Mouse (Mus musculus): ENCODE results near the gene Vangl1. TPM values are rescaled to one million over a fixed set of nuclear protein-coding genes. Genes with fewer than 3 reads are reported as not detected.
"Not testable (repeated sequence)": the region's sequence is repeated elsewhere in the genome, so short reads cannot be mapped to it uniquely, and the experiment has no call there.

Gene Vangl1
- total RNA-seq, 2 experiments from 2014 or later: 4.2 to 5.7 TPM

GRCm38 (mm10) chr3:102177837-102178615, 26.5 kb downstream of the Vangl1 start:
- intact Hi-C loops (cut with DNase I): no loop called here
- no peak for DNase-seq (ENCODE audit: low spot score in 2 of 2)

DNA sequence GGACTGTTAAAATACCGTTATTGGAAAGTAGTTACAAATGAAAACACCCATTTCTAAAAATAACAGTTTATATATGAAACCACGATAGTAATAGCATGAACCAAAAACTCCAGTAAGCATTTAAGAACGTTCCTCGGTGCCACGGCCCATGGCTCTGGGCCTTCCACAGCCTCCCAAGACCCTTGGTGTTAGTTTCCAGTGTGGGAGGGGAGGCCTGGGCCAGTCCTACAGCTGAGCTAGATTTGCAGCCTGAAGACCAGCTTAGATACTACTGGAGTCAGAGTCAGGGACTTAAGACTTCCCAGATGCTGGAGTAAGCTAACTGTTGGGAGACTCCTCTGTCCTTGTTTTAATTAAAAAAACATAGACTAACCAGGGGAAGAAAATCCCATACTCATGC, 28.4 kb downstream of the Vangl1 start:
- intact Hi-C loops (cut with DNase I): no loop called here
- DNase-seq (ENCODE audit: low spot score in 2 of 2): no peak

DNA sequence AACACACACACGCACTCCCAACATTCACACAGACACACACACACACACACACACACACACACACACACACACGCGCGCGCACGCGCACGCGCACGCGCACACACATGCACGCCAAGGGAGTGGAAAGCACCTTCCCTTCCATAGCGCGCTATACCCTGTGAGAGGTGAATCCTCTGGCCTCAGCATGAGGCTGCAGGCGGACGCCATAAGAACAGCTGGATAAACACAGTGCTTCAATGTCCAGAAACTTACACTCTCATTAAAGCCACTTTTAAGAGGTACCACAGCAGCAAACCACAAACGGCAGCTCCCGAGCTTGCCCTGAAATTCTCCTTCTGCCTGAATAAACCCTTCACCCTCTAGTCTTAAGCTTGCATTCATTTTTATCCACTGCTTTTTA, 28.8 kb downstream of the Vangl1 start:
- intact Hi-C loops (cut with DNase I): no loop called here
- DNase-seq (ENCODE audit: low spot score in 2 of 2): no peak

GRCm38 (mm10) chr3:102174118-102174865, 30.2 kb downstream of the Vangl1 start:
- DNase-seq (ENCODE audit: low spot score in 2 of 2): no peak
- intact Hi-C loops (cut with DNase I): no loop called here

- peak; percentile 94 to 99 for DNase-seq (ENCODE audit: low spot score in 2 of 2)
- intact Hi-C loops (cut with DNase I): loop anchor here (5.0 kb wide), 1 partner anchor 38 kb away; no protein-coding TSS in a partner anchor
Observed at GRCm38 (mm10) chr3:102169197-102169905, 35.1 kb downstream of the Vangl1 start.

- intact Hi-C loops (cut with DNase I): loop anchor here (5.0 kb wide), 1 partner anchor 40 kb away; no protein-coding TSS in a partner anchor
- DNase-seq (ENCODE audit: low spot score in 2 of 2): no peak
Observed at GRCm38 (mm10) chr3:102167555-102168210, 36.8 kb downstream of the Vangl1 start.

DNA sequence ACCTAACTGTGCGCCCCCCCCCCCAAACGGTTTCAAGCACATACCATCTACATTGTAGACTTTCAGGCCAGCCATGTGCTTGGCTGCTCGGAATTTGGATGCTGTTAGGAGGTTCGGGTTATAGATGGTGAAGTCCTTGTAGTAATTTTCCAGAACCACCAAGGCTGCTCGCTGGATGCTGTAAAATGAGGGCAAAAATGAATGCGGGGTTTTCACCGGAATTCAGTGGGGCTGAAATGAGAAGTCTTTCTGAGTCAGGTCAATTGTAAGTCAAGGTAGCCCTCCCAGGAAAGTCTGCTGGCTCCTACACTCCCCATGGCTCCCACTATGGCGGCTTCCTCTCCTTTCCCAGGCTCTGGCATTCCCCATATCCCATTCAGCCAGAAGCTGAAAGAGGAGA, 37.7 kb downstream of the Vangl1 start:
- DNase-seq (ENCODE audit: low spot score in 2 of 2): no peak
- intact Hi-C loops (cut with DNase I): loop anchor here (5.0 kb wide), 1 partner anchor 41 kb away; no protein-coding TSS in a partner anchor

DNA sequence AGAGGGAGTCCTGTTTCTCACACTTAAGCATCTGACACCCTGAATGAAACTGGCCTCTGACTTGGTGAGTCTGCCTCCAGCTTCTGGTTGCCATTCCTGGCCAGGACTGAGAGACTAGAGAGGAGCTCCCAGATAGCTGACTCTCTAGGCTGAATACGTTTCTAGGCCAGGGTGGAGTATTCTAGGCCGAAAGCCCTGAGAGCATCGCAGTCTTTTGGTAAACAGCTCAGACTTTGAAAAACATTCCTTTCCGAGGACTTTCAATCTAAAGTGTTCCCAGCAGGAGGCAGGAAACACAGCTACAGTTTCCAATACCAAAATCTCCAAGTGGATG, 38.2 kb downstream of the Vangl1 start:
- DNase-seq (ENCODE audit: low spot score in 2 of 2): no peak
- intact Hi-C loops (cut with DNase I): loop anchor here (5.0 kb wide), 1 partner anchor 41 kb away; no protein-coding TSS in a partner anchor

DNA sequence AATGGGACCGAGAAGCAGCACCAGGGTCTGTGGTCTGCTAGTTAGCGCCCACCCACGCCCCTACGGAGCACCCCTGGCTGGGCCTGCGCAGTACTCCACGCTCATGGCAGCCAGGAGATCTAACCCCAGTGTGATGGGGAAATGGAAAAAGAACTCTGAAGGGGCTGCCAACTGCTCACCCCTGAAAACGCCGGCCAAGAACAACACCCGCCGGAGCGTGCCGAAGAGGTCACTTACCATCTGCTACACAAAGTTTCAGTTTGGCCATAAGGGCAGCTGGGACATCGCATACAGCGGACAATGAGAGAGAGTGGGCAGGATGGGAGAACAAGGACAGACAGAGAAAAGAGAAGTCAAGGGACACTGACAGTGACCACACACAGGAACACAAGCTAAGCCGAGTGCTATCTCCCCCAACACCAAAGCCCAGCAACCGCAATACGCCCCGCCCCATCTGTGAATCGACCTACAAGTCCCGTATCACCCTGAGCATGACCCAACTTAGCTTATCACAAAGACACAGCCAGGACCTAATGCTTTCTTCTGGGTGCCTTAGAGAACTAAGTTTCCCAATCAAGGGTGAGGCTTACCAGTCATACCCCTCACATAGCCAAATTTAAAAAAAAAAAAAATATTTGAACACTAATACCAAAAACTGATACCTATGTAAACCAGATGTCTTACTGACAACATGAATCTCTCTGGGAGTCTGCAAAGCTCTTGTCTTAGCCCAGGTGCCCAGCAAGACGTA, 38.8 kb downstream of the Vangl1 start:
- intact Hi-C loops (cut with DNase I): loop anchor here (5.0 kb wide), 1 partner anchor 42 kb away; no protein-coding TSS in a partner anchor
- no peak for DNase-seq (ENCODE audit: low spot score in 2 of 2)

GRCm38 (mm10) chr3:102164911-102165310, 39.6 kb downstream of the Vangl1 start:
- intact Hi-C loops (cut with DNase I): loop anchor here (5.0 kb wide), 1 partner anchor 42 kb away; no protein-coding TSS in a partner anchor
- DNase-seq (ENCODE audit: low spot score in 2 of 2): no peak

- DNase-seq (ENCODE audit: low spot score in 2 of 2); intact Hi-C loops (cut with DNase I): not testable (repeated sequence)
Observed at GRCm38 (mm10) chr3:102163861-102164260, 40.6 kb downstream of the Vangl1 start.

DNA sequence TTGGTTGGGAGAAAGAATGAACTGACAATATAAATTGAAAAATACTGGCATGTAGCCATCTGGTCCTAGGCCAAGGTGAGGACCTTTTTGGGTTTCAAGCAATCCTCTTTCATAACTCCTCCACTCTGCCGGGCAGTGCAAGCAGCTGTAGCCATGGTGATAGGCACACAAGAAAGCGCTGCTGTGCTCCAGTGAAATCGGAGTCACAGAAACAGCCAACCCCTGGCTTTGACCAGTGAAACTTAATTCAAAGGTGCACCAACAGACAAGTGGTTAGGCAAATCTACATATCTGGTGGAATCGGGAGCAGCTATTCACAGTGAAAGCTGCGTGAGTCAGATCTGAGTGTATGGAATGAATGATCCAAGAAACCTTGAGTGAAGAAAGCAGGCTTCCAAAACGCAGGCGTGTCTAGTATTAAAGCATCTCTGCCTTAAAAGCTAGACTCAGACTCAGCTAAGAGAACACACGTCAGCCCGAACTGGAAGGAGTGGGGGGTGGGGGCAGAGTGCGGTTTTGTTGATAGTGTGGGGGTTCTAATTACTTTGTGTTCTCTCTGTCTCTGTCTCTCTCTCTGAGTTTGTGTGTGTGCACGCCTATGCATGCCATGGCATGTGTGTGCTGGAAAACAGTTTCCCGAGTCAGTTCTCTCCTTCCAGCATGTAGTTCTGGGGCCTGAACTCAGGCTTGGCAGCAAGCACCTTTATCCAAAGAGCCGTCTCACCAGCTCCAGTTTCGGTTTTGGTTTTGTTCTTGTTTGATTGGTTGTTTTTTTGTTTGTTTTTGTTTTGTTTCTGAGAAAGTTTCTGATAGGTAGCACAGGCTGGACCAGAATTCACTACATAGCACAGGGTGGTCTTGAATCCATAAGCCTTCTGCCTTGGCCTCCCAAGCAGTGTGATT, 44.8 kb downstream of the Vangl1 start:
- peak; percentile 22 to 35 for DNase-seq (ENCODE audit: low spot score in 2 of 2)
- intact Hi-C loops (cut with DNase I): no loop called here

- intact Hi-C loops (cut with DNase I): no loop called here
- DNase-seq (ENCODE audit: low spot score in 2 of 2): no peak
Observed at GRCm38 (mm10) chr3:102158759-102159422, 45.6 kb downstream of the Vangl1 start.

DNA sequence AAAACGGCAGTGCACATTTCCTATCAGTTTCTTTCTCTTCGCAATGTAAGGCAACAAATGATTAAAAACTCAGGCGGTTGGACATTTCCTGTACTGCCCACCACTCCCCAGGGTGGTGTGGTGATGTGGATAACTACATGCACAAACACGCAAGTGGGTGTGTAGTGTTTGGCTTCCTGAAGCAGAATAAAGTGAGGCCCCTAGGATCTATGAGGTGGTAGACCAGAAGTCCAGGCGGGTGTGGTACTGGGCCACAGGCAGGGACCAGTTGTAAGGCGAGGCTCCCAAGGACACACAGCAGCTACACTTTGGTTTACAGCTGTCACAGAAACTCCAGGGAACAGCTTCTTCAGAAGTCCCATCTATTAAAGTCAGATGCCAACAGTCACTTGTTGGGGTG, 46.8 kb downstream of the Vangl1 start:
- intact Hi-C loops (cut with DNase I): no loop called here
- no peak for DNase-seq (ENCODE audit: low spot score in 2 of 2)

DNA sequence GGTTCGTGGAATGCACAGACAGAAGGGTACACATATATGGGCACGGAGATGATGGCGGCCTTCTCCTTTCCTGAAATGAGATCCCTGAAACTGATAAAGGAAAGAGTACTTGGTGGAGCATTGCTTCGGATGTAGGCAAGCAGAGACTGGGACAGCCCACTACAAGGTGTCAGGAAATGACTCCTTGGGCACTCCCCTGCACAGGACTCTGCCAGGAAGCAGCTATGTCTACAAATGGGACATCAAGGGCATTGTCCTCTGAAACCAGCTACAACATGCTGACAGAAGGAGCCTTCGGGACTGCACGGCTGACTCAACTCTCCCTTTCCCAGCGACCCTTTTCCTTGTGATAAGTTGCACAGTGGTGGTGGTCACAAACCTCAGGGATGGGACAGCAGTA, 47.8 kb downstream of the Vangl1 start:
- intact Hi-C loops (cut with DNase I): no loop called here

DNA sequence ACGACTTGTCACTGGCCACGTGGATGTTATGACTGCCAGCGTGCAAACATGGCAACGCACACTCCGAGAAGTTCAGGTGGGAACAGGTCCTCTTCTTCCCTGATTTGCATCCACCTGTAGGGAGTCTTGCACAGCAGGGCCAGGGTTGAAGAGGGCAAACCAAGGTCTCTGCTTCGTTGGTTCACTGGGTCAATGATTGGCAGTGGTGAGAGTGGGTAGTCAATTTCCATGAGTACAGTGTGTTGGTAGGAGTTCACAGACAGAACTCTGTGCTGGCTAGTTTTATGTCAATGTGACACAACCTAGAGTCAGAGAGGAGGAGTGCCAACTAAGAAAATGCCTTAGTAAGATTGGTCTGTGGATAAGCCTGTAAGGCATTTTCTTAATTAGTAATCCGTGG, 50.4 kb downstream of the Vangl1 start:
- no peak for DNase-seq (ENCODE audit: low spot score in 2 of 2)
- intact Hi-C loops (cut with DNase I): no loop called here

More for the DNA sequence above, 47.8 kb downstream of the Vangl1 start:
- no peak for DNase-seq (ENCODE audit: low spot score in 2 of 2)

- intact Hi-C loops (cut with DNase I): no loop called here
- no peak for DNase-seq (ENCODE audit: low spot score in 2 of 2)
Observed at GRCm38 (mm10) chr3:102152872-102153271, 51.6 kb downstream of the Vangl1 start.

Measured in left cerebral cortex, postnatal 25 days (tissue).